Mouse (Mus musculus) kidney, adult 8-10 months (tissue): Measurements from ENCODE around the gene Gtf3c1.
"Not testable (repeated sequence)": the region's sequence is repeated elsewhere in the genome, so short reads cannot be mapped to it uniquely, and the experiment has no call there.

Experiments used
- DNase-seq, 2 experiments: peaks; one replicate each; pipeline ENCODE4 v3.0.0; 2022

Gtf3c1 gene

DNA sequence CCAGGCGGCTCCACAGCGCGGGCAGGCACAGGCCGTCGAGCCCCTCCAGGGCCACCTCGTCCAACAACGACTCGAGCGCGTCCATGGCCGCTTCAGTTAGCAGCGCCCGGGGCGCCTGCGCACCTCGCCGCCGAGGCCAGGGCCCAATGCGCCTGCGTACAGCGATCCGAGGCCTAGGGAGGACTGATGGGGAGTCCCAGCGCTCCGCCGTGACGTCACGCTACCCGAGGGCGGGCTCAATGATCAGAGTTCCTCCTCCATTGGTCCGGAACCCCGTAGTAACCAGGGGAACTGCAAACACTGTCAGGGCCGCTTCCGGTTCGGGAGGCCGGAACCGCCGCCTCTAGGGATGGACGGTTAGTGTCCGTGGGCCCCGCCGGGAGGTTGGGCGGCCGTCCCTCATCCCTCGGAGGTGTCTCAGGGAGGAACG lies at the start of gene Gtf3c1, which contains the start of gene D430042O09Rik:
Gtf3c1 (minus strand) TSS at position 188 of the 430 bp plus-strand sequence.
D430042O09Rik (plus strand) TSS at position 296 of the 430 bp plus-strand sequence.
- DNase-seq, result peak; percentile 100

DNA sequence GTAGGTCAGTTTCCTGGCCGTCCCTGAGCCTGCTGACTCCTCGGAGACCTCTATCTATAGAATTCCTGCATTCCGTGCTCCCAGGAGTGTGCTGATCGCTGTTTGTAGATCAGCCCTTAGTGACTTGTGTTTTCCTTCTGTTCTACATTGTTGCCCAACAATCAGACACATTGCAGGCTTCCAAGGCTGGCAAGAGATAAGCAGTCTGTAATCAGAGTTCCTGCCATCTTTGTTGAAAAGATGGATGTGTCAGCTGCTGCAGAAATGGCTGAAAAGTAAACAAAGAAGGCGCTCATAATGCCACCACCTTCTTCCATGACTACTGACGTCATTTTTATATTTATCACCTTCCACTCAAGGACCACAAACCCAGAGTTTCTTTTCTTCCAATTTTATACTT lies 49.2 kb upstream of the Gtf3c1 start:
- DNase-seq, result no peak

DNA sequence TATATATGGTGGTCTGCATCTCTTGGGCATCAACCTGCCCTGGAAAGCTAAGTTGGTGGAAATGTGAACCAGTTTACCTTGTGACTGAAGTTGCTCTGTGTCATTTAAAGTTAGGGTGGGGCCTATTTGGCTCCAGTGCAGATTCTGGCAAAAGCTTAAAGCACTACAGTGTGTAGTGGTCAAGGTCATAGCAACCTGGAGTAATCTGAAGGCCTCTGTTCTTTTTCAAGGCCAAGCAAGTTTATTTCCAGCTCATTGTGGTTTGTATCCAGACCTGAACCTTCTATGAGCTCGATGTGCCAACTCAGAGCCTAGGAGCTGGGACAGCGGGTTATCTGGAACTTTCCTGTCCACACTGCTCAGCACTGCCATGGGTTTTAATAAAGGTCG lies 45.7 kb upstream of the Gtf3c1 start:
- peak in 1 of 2 experiments; percentile 27 for DNase-seq

DNA sequence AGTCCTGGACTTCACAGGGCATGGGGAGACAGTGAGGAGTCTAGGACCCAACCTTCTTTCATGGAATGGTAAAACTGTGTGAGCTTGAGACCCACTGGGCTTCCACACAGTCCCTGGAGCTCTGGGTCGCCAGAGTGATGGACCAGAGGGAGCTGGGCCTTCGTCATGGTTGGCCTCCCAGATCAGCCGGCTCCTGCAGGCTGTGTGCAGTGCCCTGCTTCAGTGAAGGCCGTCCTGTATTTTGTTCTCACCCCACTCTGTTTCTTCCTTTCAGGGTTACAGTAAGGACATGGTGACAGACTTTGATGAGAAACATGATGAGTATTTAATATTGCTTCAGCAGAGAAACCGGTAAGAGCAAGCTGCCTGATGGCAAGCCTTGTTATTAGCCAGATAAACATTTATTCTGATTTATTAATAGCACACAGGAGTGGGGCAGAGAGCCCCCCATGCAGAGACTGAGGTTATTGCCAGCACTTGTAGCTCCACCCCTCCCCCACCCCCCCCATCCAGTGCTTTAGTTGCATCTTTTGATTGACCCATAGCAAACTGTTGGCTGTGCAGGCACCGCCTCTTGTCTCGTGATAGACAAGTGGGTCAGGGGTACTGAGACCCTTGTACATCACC lies 45.2 kb upstream of the Gtf3c1 start:
- DNase-seq, result no peak

DNA sequence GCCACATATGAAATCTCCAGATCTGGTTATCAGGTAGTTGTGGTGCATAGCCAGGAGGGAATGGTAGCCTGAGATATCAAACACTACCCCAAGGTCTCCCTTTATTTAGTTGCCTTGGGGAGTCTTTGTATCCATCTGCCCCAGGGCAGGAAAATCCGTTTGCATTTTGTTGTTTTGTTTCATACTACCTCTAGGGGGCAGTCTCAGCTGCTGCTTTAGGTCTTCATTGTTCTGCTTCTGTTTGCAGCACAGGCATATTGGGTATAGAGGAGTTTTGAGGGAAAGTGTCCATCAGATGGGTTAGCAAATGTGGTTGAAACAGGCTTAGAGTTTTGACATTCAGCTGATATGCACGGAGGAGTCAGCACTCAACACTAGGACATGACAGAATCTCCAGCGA lies 40.6 kb upstream of the Gtf3c1 start:
- DNase-seq, result peak in 1 of 2 experiments; percentile 17

DNA sequence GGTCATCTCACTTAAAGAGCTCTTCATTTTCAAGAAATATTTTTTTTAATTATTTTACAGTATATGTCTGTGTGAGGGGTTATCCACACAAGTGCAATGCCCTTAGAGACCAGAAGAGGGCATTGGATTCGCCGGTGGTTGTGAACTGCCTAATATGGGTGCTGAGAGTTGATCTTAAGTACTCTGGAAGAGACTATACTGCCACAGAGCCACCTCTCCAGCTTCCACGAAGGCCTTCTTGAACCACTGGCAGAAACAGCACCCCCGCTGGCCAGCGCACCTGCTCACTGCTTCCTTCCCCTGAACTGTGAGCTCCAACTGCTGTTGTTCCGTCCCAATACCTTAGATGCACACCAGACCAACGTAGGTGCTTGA lies 39.7 kb upstream of the Gtf3c1 start:
- no peak for DNase-seq

DNA sequence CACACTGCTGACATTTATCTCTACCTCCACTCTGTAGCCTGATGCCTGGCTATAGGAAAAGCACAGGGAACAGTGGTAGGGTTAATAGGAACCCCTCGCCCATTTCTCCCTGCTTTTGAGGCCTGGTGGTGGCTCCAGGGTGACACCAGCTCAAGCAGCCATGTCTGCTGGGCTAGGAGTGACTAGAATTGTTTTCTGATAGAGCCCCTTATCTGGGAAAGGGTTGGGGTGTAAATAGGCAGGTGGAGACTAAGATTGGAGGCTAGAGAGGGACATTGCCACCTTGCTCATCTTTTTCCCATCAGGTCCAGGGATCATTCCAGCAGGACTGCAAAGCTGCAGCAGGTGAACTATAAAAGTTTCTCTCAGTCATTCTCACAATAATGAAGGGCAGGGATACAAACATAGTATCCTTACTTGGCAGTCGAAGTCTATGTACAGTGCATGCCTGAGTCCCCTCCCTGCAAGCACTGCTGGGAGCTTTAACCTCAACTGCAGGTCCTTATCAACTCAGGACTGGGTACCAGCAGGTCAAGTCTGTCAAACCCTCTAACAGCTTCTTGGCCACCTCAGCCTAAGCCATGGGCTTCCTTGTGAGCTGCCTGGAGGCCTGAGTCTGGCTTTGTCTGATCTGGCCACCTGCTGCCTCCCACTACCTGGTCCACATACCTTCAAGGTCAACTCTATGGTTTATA lies 39.2 kb upstream of the Gtf3c1 start:
- DNase-seq, result no peak

DNA sequence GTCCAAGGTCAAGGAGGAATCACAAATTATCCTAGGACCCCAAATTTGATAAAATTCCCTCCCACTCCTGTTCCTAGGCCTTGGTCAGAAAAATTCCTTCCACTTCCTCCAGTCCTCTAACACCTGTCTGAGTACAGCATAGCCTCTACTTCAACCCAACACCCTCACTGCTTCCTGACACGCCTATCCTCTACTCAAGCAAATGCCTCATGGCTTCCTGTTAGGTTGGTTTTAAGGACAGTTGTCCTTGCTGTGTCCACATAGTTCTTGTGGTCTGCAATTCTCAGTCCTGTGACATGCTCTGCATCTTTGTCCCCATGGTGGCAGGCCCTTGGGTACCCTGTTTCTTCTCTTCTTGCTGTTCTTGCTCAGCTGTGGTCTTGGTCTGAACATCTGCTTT lies 37.2 kb upstream of the Gtf3c1 start:
- DNase-seq, result no peak

DNA sequence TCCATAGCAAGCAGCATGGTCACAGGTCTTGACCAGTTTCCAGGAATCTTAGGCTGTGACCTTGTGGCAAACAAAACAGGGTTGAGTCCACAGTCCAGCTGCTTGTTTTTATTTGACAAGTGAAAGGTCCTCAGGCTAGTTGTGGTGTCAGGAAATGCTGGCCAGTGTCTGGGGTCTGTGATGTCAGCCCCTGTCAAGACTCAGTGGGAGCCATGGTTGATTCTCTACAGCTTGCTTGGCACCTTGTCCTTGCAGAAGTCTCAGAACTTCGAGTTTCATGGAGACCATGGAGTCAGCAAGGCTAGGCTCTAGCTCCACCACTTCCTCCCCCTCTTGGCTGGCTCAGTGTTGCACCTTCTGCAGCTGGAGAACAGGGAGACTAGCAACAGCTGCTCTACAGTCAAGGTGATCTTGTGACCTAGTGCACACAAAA lies 33.7 kb upstream of the Gtf3c1 start:
- DNase-seq, result peak; percentile 62 to 81

DNA sequence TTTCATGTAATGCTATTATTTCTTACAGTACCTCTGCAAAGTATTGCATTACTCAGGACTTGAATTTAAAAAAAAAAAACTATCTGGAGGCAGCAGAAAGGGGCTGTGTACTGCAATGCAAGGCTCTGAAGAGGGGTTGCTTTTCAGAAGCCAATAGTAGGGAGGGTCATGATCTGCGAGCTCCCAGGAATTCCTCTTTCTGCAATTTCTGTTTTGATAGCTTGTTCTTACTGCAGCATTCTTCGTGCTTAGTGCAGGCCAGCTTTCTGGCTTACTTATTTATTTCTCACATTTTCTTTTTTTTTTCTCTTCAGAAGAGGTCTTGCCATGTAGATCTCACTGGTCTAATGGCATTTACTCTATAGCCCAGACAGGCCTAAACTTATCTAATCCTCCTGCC lies 32.9 kb upstream of the Gtf3c1 start:
- peak in 1 of 2 experiments; percentile 25 for DNase-seq

DNA sequence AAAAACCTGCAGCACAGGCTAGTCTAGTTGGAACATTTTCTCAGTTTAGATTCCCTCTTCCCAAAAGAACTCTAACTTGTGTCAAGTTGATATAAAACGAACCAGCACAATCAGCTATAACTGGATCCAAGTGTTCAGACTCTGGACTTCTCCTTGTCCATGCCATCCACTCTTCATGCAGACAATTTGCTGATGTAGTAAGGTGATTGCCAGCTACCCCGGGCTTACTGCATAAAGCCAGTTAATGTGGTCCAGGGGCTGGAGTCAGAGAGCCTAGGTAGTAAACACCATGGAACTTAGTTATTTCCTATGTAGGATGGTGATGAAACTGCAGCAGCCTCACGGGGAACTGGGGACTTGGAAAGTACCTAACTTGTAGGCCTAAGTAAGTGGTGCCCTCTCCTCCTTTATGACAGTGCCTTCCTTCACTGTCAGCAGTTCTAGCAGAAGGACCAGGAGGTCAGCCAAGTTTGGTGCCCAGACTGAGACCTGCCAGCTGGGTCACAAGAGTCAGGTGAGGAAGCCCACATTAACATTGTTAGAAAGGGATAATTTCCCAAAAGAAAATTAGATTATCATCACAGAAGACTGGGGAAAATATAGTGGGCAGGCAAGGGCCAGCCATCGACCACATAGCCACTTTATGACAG lies 28.9 kb upstream of the Gtf3c1 start:
- DNase-seq, result peak; percentile 63 to 64

DNA sequence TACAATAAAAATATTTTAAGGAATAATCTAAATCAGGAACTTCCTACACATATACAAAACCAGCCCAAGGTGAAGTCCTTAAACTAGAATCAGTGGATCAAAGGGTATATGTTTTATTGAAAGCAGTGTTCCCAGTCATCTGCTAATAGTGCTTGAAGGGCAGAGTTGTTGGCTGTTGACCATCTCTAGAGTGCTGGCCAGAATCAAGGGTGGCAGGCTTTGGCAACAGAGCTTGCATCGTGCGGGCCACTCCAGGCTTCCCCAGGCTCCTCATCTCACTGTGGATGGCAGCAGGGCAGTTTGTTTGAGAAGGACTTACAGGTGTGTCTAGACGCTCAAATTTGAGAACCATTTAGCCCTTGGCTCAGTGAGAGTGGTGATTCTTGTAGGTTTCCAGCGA lies 26.2 kb upstream of the Gtf3c1 start:
- DNase-seq, result no peak

DNA sequence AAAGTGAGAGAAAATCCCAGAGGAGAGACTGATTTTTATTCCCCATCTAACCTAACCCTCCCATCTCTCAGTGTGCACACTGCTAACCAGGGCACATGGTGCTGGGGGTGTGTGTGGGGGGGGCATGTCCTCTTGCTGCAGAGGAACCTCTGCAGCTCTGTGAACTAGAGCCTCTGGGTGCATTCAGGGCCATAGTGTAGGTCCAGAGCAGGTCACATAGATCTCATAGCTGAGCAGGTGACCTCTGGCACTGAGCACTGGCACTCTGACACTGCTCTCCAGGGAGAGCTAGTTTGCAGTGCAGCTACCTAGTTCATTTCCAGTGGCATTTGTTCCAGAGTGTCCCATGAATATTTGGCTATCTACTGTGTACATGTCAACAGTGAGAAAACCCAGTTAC lies 24.1 kb upstream of the Gtf3c1 start:
- peak; percentile 35 to 69 for DNase-seq

DNA sequence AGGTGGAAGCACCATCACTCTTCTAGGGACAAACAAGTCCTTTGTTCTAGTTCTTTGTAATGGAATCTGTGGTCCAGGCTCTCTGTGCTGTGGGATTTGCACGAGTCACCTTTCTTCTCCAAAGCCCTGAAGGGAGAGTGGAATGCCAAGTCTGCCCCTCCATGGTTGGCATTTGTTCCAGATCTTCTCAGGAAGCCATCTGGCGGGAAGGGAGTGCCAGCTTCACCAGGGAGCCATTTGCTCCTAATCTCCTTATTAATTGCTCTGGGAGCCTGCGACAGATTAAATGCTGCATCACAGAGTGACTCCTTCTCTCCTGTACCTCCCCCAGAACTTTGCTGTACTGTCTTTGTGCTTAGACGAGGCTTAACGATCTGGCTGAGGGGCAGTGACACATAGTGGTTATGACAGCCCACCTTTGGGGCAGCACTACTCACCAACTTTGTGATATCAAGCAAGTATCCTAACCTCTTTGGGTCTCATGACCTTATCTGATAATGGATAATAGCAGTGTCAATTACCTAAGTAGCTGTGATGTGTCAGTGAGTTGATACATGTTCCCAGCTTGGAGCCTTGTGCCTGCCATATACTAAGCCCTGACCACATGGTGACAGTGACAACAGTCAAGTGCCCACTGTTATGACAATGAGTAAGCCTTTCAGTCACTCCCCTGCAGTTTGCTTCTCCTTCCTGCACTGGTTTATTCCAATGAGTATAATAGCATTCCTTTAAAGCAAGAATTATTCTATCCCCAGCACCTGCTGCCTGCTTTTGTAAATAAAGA lies 15.8 kb upstream of the Gtf3c1 start:
- no peak for DNase-seq

DNA sequence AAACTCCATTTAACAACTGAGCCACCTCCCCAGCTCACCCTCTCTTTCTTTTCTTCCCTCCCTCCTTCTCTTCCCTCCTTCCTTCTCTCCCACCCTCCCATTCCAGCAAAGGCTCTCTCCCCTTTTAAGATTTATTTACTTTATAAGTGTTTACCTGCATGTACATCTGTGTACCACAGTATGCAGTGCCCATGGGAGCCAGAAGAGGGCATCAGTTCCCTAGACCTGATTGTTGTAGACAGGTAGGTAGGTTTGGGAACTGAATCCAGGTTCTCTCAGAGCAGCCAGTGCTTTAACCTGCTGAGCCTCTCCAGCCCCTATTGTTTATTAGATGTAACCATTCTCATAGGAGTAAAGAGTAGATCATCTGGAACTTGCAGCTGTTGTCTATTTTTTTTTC lies 14.5 kb upstream of the Gtf3c1 start:
- DNase-seq, result peak in 1 of 2 experiments; percentile 58

DNA sequence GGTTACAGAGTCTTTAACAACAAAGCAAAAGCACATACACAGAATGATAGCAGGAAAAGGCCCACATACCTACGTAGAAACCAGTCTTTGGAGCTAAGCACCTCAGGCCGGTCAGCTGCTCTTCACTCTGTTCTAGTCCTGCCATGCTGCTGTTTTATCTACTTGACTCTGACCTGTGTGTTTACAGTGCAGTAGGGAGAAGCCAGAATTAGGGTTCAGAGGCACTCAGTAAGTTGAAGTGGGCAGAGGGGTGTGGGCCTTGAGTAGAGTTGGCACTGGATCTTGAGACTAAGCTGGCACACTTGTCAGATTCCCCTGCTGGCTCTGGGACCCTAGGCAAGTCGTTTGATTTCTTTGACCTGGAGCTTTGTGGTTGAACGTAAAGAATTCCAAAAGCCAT lies 13.5 kb upstream of the Gtf3c1 start:
- DNase-seq, result no peak

DNA sequence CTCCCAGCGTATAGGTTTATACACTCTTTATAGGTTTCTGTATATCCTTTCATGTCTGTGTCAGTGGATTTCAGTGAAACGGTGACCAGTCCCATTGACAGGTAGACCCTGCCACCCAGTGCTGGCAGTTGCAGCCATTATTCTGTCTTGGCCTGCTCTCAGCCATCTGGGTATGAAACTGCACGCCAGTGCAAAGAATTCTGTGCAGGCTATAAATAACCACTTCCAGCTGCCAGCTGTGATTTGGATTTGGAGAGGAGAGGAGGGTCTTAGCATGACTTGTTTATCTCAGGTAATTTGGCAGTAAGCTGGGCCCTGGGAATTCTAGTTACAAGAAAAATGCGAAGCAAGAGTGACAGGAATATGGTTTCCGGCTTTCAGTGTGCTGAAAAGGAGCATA lies 12.8 kb upstream of the Gtf3c1 start:
- no peak for DNase-seq

DNA sequence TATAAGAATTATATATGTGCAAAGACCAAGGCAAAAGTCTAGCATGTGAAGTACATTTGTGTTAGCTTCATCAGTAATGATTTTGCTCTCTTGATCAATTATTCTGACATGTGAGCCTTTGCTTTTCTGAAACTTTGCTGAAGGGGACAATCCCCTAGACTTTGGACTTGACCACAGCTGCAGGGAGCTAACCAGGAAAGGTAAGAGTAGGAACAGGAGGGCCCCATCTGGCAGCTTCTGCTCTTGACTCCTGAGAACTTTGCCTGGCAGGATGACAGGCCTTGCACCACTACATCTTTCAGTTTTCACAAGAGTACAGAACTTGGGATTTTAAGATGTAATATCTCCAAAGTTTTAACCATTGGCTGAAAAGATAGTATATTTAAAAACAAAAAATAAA lies 10.0 kb upstream of the Gtf3c1 start:
- DNase-seq, result no peak

DNA sequence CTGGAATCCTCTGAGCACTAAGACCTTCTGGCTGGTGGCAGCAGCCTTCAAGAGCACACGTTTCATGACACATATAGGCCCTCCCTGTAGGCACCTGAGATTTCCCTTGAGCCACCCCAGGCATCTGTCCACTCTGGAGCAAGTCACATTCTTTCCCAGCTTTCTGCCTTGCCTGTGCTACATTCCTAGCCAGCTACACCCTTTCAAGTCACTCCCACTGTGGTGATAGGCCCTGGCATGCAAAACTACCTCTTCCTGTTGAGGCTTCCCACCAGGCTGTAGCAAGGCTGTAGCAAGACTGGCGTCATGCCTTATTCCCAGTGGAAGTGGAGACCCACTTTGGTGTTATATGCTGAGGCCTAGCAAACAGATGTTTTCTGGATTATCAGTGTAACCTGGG lies 9.1 kb upstream of the Gtf3c1 start:
- no peak for DNase-seq

DNA sequence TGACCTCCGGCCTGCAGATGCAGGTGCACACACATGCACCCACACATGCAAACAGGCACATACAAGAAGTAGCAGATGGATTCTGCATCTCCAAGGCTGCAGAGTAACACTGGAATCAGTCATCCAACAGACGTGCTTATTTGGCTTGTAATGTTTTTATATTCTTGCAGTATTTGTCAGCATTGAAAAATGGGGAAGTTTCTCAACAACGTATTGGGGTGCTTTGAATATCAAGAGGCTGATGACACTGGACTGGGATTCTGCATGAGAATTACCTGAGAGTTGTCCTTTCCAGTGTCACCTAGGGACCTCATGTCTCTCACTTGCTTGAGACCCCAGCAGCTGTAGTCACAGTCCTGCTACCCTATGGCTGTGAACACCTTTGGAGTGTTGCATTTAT lies 7.2 kb upstream of the Gtf3c1 start:
- DNase-seq, result no peak

DNA sequence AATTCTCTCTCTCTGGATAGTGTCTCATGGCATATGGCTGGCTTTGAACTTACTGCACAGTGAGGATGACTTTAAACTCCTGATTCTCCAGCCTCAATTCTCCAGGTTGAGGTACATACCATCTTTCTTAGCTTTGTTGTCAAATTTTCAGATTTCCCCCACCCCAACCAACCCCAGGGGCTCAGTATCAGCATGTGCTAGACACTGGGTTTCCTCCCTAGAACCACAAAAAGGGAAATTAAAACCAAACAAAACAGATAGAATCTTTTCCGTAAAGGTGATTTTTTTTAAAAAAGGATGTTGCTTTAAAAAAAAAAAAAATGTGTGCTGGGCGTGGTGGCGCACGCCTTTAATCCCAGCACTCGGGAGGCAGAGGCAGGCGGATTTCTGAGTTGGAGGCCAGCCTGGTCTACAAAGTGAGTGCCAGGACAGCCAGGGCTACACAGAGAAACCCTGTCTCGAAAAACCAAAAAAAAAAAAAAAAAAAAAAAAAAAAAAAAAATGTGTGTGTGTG lies 6.0 kb upstream of the Gtf3c1 start:
- not testable (repeated sequence) for DNase-seq

DNA sequence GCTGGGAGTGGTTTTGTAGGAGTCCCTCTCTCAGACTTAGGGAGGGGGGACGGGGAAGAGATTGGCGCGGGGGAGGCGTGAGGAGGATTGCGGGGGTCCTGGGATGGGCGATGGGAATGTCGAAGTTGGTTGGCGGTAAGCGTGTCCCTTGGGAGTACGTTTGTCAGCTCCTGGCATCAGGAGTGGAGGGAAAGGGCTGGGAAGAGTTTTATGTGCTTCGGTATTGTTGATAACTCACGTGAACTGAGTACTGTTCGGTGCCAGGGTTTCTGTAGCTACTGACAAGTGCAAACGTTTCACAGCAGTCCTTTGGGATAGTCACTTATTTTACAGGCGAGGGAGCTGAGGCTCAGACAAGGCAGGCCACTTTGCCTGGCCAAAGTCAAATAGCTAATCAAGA lies 520 bp upstream of the Gtf3c1 start:
- no peak for DNase-seq

DNA sequence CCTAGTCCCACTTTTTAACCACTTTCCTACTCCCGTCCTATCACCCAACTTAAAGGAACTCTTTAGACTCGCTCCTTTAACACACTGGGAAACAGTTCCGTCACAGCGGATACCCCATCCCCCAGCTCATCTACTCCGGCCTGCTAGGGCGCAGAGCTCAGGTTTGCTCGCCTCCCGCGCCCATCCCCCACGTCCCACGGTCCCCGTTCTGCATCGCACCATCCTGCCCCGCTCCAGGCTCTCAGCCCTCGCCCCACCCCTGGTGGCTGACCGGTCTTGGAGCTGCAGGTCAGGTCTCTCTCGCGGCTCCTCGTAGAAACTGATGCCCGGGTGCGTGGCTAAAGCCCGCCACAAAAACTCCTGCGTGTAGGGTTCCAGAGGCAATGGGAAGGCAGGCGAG lies 394 bp downstream of the Gtf3c1 start:
- peak; percentile 67 to 74 for DNase-seq
